ENCODE assay signal across 8 mouse cellular contexts in genomic region chr7:121120143-121120818, GRCm38 (mm10). TPM values are rescaled to one million over a fixed set of nuclear protein-coding genes. Genes with fewer than 3 reads are reported as not detected.
A peak's percentile ranks its signal among the peaks of the same experiment; 100 is the strongest.
DNase-seq lines count a peak whose midpoint lies in the region; ATAC-seq and TF ChIP-seq lines count a peak whose summit lies in the region.

No protein-coding gene starts in this region.

- H3K4me1 ChIP-seq in hindbrain, postnatal 0 days (ENCODE audit: insufficient read depth, low read length) = no peaks in the 10 kb centered on the region

- WGBS in hindbrain, postnatal 0 days = 8% methylated on average over 10 of the region's 10 CpGs

- TF ChIP-seq CTCF in hindbrain, postnatal 0 days (IDR thresholded peaks at IDR 0.05; ENCODE audit: low read depth) = peak; percentile 90

- no peaks in the 10 kb centered on the region for H3K36me3 ChIP-seq in hindbrain, postnatal 0 days (ENCODE audit: insufficient read depth, low read length)

- no peaks in the 10 kb centered on the region for H3K27me3 ChIP-seq in hindbrain, postnatal 0 days (ENCODE audit: insufficient read depth, low read length)

- H3K27ac ChIP-seq in hindbrain, postnatal 0 days = no peak overlapping the region

- no peak overlapping the region for H3K9ac ChIP-seq in hindbrain, postnatal 0 days (replicated peaks; ENCODE audit: low read length)

- peak; percentile 82 for ATAC-seq in hindbrain, postnatal 0 days
- peak; percentile 99 for ATAC-seq in megakaryocyte, adult 5-6 weeks (ENCODE audit: poor library complexity, severe bottlenecking)

- peak; percentile 36 for DNase-seq in T-cell, adult 2 months (ENCODE audit: low spot score)
- DNase-seq in cerebellum, postnatal 36 days = peak; percentile 76 to 88
- peak; percentile 85 for DNase-seq in gastrocnemius, adult 18-20 months (ENCODE audit: low spot score)
- peak; percentile 90 for DNase-seq in hindbrain, postnatal 0 days (ENCODE audit: low spot score)
- peak; percentile 85 to 92 for DNase-seq in left cerebral cortex, adult 18-20 months (ENCODE audit: low spot score in 2 of 2)
- DNase-seq in right cerebral cortex, adult 18-20 months = peak; percentile 79
- DNase-seq in urinary bladder, adult 2 months (ENCODE audit: low spot score) = peak; percentile 53

- H3K4me2 ChIP-seq in hindbrain, postnatal 0 days (ENCODE audit: low read depth, low read length) = 0 out of 2 replicates have a peak overlapping the region, but pooled peaks have one; percentile 13

- H3K4me3 ChIP-seq in hindbrain, postnatal 0 days (ENCODE audit: low read length) = no peak overlapping the region

- H3K9me3 ChIP-seq in hindbrain, postnatal 0 days (ENCODE audit: low read length) = no peaks in the 10 kb centered on the region

RNA-seq across cellular contexts. Expression of gene Otoa, which starts 38.8 kb away (rescaled TPM):
- under 1 TPM; 0.12 to 0.23 TPM for total RNA-seq in gastrocnemius, adult 18-20 months (2021)
- total RNA-seq in hindbrain, postnatal 0 days (2014; rRNA removed) = 0.73 and 1.0 TPM in 2 replicates
- polyA plus RNA-seq in hindbrain, postnatal 0 days (2015; fragmentation: Nextera tagmentation; extraction: Ambion mirVana) = 0.11 and 0.24 TPM in 2 replicates
- total RNA-seq in left cerebral cortex, adult 18-20 months (2021) = under 1 TPM; 0.19 to 0.49 TPM
- 0.36 and 0.42 TPM in 2 replicates for total RNA-seq in megakaryocyte, adult 5-6 weeks (2015)
- total RNA-seq in megakaryocyte, adult 5-6 weeks (2017) = 0.11 and 0.24 TPM in 2 replicates
- polyA plus RNA-seq in urinary bladder, adult 2 months (2012; rRNA removed) = 0.07 and 0.29 TPM in 2 replicates

RNA-seq across cellular contexts. Expression of gene Igsf6, which starts 45.9 kb away (rescaled TPM):
- total RNA-seq in gastrocnemius, adult 18-20 months (2021) = under 1 TPM; 0.40 to 0.50 TPM
- 0.11 TPM in 1 of 2 replicates, not detected in the other for total RNA-seq in hindbrain, postnatal 0 days (2014; rRNA removed)
- polyA plus RNA-seq in hindbrain, postnatal 0 days (2015; fragmentation: Nextera tagmentation; extraction: Ambion mirVana) = 0.86 and 0.88 TPM in 2 replicates
- under 1 TPM; 0.33 to 0.45 TPM for total RNA-seq in left cerebral cortex, adult 18-20 months (2021)
- total RNA-seq in megakaryocyte, adult 5-6 weeks (2015) = 544 and 557 TPM in 2 replicates
- 478 and 480 TPM in 2 replicates for total RNA-seq in megakaryocyte, adult 5-6 weeks (2017)
- 2.5 and 2.9 TPM in 2 replicates for polyA plus RNA-seq in urinary bladder, adult 2 months (2012; rRNA removed)

Comparison
In these comparisons a context has a peak if more than half of its experiments do, and no peak if none do; other contexts are left out.
1. DNase-seq: peak in every context shown above with its lines; median percentile 90 in hindbrain, postnatal 0 days; 88 in left cerebral cortex, adult 18-20 months; 85 in gastrocnemius, adult 18-20 months; 82 in cerebellum, postnatal 36 days; 79 in right cerebral cortex, adult 18-20 months; 53 in urinary bladder, adult 2 months; 36 in T-cell, adult 2 months.
2. RNA of gene Igsf6, which starts 45.9 kb away (total RNA-seq): 478 to 557 TPM in megakaryocyte, adult 5-6 weeks; 0.40 to 0.50 TPM in gastrocnemius, adult 18-20 months, 0.33 to 0.45 TPM in left cerebral cortex, adult 18-20 months and 0.11 TPM in hindbrain, postnatal 0 days; every median in the first group is over 100 times any median in the second.